Mouse (Mus musculus): ENCODE measurements around the gene Brwd1.
A peak's percentile ranks its signal among the peaks of the same experiment; 100 is the strongest.

GRCm38 (mm10) chr16:96030476-96031102 is 51.7 kb downstream of the Brwd1 start:
- TF ChIP-seq CTCF (IDR thresholded peaks at IDR 0.05; ENCODE audit: borderline replicate concordance, insufficient read depth, low read depth, low read length) (peak; percentile 24; the same call in 1 of the 2 replicates), POLR2A (IDR thresholded peaks at IDR 0.05; ENCODE audit: borderline replicate concordance, insufficient read depth, low read length) (no peak)

Data from cerebellum, adult 2 months (tissue).